Mouse (Mus musculus) heart, postnatal 0 days (tissue): Measurements from ENCODE around the gene Dlg3.

ENCODE experiments used
- CTCF ChIP-seq: IDR thresholded peaks from 2 replicates; pipeline ENCODE4 v1.5.1; 2016; ENCODE audit warnings: antibody characterized with exemption, control low read depth, low read depth
- EP300 ChIP-seq: IDR thresholded peaks from 2 replicates; pipeline ENCODE4 v1.6.1; 2016; ENCODE audit warnings: antibody characterized with exemption, low read depth

GRCm38 (mm10) chrX:100796041-100796740, 28.7 kb downstream of the Dlg3 start:
- TF ChIP-seq CTCF = no peak
- no peak for TF ChIP-seq EP300
